Mouse (Mus musculus): ENCODE measurements around the gene Gm11444. TPM values are rescaled to one million over a fixed set of nuclear protein-coding genes. Genes with fewer than 3 reads are reported as not detected.

Gm11444 gene
- polyA plus RNA-seq, 1 experiment from 2014 or later, result not detected

- no peaks in the 10 kb centered on the region for H3K36me3 ChIP-seq (replicated peaks; ENCODE audit: insufficient read depth, low read length)
- WGBS (ENCODE audit: insufficient replicate concordance), result 5% methylated on average over 11 of the region's 11 CpGs
- H3K4me3 ChIP-seq (ENCODE audit: low read depth, low read length), result peak overlapping the region; percentile 52
- no peak for DNase-seq
- peaks cover 15% of the 10 kb centered on the region for H3K4me1 ChIP-seq (ENCODE audit: insufficient read depth)
- TF ChIP-seq EP300 (IDR thresholded peaks at IDR 0.05; ENCODE audit: low read depth) (no peak), CTCF (IDR thresholded peaks at IDR 0.05; ENCODE audit: low read depth) (no peak)
- H3K9me3 ChIP-seq (ENCODE audit: low read length), result no peaks in the 10 kb centered on the region
- no peak overlapping the region for H3K27ac ChIP-seq (ENCODE audit: low read depth)
- ATAC-seq, result no peak
- peak overlapping the region; percentile 57 for H3K9ac ChIP-seq (replicated peaks)
- peak overlapping the region; percentile 62 for H3K4me2 ChIP-seq (ENCODE audit: low read depth, low read length)
- peaks cover 96% of the 10 kb centered on the region for H3K27me3 ChIP-seq (ENCODE audit: insufficient read depth, low read length)
These were observed 16.3 kb downstream of the Gm11444 start for GRCm38 (mm10) chr11:85833761-85834385.

DNA sequence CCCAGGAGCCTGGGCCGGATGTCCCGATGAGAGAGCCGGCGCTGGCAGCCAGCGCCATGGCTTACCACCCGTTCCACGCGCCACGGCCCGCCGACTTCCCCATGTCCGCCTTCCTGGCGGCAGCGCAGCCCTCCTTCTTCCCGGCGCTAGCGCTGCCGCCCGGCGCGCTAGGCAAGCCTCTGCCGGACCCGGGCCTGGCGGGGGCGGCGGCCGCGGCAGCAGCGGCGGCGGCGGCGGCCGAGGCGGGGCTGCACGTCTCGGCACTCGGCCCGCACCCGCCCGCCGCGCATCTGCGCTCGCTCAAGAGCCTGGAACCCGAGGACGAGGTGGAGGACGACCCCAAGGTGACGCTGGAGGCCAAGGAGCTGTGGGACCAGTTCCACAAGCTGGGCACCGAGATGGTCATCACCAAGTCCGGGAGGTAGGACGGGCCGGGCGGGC lies 17.0 kb downstream of the Gm11444 start:
- Histone ChIP-seq H3K4me3 (ENCODE audit: low read depth, low read length) (peak overlapping the region; percentile 52), H3K9ac (replicated peaks) (peak overlapping the region; percentile 57), H3K9me3 (ENCODE audit: low read length) (no peaks in the 10 kb centered on the region), H3K4me1 (ENCODE audit: insufficient read depth) (peaks cover 15% of the 10 kb centered on the region), H3K36me3 (replicated peaks; ENCODE audit: insufficient read depth, low read length) (no peaks in the 10 kb centered on the region), H3K4me2 (ENCODE audit: low read depth, low read length) (peak overlapping the region; percentile 62), H3K27me3 (ENCODE audit: insufficient read depth, low read length) (peaks cover 93% of the 10 kb centered on the region), H3K27ac (ENCODE audit: low read depth) (peak overlapping the region; percentile 75)
- TF ChIP-seq EP300 (IDR thresholded peaks at IDR 0.05; ENCODE audit: low read depth) (no peak), CTCF (IDR thresholded peaks at IDR 0.05; ENCODE audit: low read depth) (no peak)
- ATAC-seq (0 out of 2 replicates have a peak, but pooled peaks have one; percentile 3), DNase-seq (no peak)
- 0% methylated on average over 49 of the region's 54 CpGs for WGBS (ENCODE audit: insufficient replicate concordance)

- peaks cover 93% of the 10 kb centered on the region for H3K27me3 ChIP-seq (ENCODE audit: insufficient read depth, low read length)
- peak within 1 kb of the TSS; percentile 62 for H3K4me2 ChIP-seq (ENCODE audit: low read depth, low read length)
- no peaks in the 10 kb centered on the region for H3K9me3 ChIP-seq (ENCODE audit: low read length)
- H3K4me3 ChIP-seq (ENCODE audit: low read depth, low read length), result peak within 1 kb of the TSS; percentile 52
- DNase-seq (peak; percentile 56), ATAC-seq (peak; percentile 47)
- peak within 1 kb of the TSS; percentile 57 for H3K9ac ChIP-seq (replicated peaks)
- TF ChIP-seq CTCF (IDR thresholded peaks at IDR 0.05; ENCODE audit: low read depth) (peak; percentile 16; the same call in 1 of the 2 replicates), EP300 (IDR thresholded peaks at IDR 0.05; ENCODE audit: low read depth) (no peak)
- WGBS (ENCODE audit: insufficient replicate concordance), result 2% methylated on average over 46 of the region's 52 CpGs
- H3K36me3 ChIP-seq (replicated peaks; ENCODE audit: insufficient read depth, low read length), result no peaks in the 10 kb centered on the region
- peak within 1 kb of the TSS; percentile 76 for H3K27ac ChIP-seq (ENCODE audit: low read depth)
- peaks cover 15% of the 10 kb centered on the region for H3K4me1 ChIP-seq (ENCODE audit: insufficient read depth)
These were observed 17.8 kb downstream of the Gm11444 start, which contains the start of gene Tbx2 for GRCm38 (mm10) chr11:85832231-85832924. Tbx2 (plus strand) TSS chr11:85832551.

DNA sequence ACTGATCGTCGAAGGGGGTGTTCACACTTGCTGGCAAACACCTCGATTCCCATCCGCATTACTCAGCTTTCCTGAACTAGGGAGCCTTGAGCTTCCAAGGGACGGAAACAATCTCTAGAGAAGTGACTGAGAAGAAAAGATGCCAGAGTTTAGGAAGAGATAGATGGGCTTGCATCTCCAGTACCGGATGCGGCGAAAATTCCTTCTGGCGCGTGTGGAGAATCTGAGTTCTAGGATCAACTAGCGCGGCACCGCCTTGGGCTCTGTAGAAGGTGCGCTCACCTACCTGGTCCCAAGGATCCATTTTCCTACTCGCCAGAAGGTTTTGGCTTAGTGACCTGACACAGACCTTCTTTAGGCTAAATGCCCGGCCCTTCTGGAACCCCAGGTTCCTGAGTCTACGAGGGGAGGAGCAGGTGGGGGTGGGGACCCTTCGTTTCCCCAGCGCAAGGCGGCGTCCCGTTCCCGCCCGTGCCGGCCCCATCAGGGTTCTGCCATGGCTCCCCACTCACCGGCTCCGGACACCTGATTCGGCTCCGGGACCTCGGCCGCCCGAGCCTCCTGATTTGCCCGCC lies 18.4 kb downstream of the Gm11444 start:
- Histone ChIP-seq H3K4me3 (ENCODE audit: low read depth, low read length) (peak overlapping the region; percentile 52), H3K27ac (ENCODE audit: low read depth) (peak overlapping the region; percentile 76), H3K9ac (replicated peaks) (peak overlapping the region; percentile 50), H3K4me1 (ENCODE audit: insufficient read depth) (peaks cover 15% of the 10 kb centered on the region), H3K4me2 (ENCODE audit: low read depth, low read length) (peak overlapping the region; percentile 62), H3K27me3 (ENCODE audit: insufficient read depth, low read length) (peaks cover 92% of the 10 kb centered on the region), H3K36me3 (replicated peaks; ENCODE audit: insufficient read depth, low read length) (no peaks in the 10 kb centered on the region), H3K9me3 (ENCODE audit: low read length) (no peaks in the 10 kb centered on the region)
- TF ChIP-seq CTCF (IDR thresholded peaks at IDR 0.05; ENCODE audit: low read depth) (no peak), EP300 (IDR thresholded peaks at IDR 0.05; ENCODE audit: low read depth) (no peak)
- 3% methylated on average over 32 of the region's 33 CpGs for WGBS (ENCODE audit: insufficient replicate concordance)
- ATAC-seq (no peak), DNase-seq (no peak)

DNA sequence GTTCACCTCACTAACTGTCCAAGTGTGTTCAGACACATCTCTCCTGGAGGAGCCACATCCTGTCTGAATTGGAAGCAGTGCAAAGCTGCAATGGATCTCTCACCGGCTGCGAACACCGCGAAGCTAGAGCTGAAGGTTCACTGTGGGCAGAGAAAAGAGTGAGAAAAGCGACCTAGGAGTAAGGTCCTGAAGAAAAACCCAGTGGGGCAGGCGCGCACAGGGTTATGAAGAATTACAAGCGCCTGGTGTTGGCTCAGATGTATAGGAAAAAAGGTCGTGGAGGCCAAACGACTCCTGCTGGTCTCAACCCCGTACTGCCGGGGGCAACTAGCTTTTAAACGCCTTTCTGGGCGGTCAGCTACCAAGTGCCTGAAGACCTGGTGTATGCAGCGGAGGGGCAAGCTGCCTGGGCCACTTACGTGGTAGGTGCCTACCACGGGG lies 19.2 kb downstream of the Gm11444 start:
- DNase-seq, result peak; percentile 47
- Histone ChIP-seq H3K4me2 (ENCODE audit: low read depth, low read length) (0 out of 2 replicates have a peak overlapping the region, but pooled peaks have one; percentile 9), H3K9ac (replicated peaks) (no peak overlapping the region), H3K4me3 (ENCODE audit: low read depth, low read length) (no peak overlapping the region), H3K36me3 (replicated peaks; ENCODE audit: insufficient read depth, low read length) (no peaks in the 10 kb centered on the region), H3K27me3 (ENCODE audit: insufficient read depth, low read length) (peaks cover 92% of the 10 kb centered on the region), H3K9me3 (ENCODE audit: low read length) (no peaks in the 10 kb centered on the region), H3K4me1 (ENCODE audit: insufficient read depth) (peaks cover 15% of the 10 kb centered on the region), H3K27ac (ENCODE audit: low read depth) (0 out of 2 replicates have a peak overlapping the region, but pooled peaks have one; percentile 13)
- WGBS (ENCODE audit: insufficient replicate concordance), result 8% methylated on average over 17 of the region's 17 CpGs
- no peak for ATAC-seq
- TF ChIP-seq CTCF (IDR thresholded peaks at IDR 0.05; ENCODE audit: low read depth), result peak; percentile 53
- TF ChIP-seq EP300 (IDR thresholded peaks at IDR 0.05; ENCODE audit: low read depth), result no peak

All from liver, postnatal 0 days (tissue).